Mouse (Mus musculus): ENCODE measurements around the gene Ndrg3. TPM values are rescaled to one million over a fixed set of nuclear protein-coding genes. Genes with fewer than 3 reads are reported as not detected.

The Ndrg3 gene
- total and polyA plus RNA-seq, 3 experiments, result 16.6 to 27.5 (median 21.8) TPM

DNA sequence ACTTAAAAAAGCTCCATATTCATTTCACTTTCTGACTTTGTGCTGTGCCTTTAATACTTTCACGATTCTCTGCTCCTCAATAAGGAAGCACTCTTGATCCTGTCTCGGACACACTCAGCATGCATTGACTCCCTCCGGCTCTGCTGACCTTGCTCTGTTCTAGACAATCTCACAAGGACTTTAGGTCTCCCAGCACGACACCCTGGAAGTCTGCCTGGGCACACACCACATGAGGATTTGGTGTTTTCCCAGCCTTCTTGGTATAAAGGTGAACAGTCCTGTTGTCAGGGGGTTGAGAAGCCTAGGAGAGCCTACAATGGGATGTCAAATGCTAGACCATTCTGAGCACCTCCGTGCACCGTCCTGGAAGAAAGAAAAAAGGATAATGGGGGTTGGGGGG is 99.0 kb downstream of the Ndrg3 start:
- Histone ChIP-seq H3K4me3 (replicated peaks in 1 of 3; ENCODE audit: low read depth in 2 of 3, low read length in 2 of 3, poor library complexity in 1 of 3) (no peak overlapping the region), H3K79me2 (replicated peaks; ENCODE audit: control insufficient read depth, extremely low read depth, insufficient read depth, poor library complexity, severe bottlenecking) (no peaks in the 10 kb centered on the region), H3K4me2 (ENCODE audit: insufficient read depth, low read depth, poor library complexity, severe bottlenecking) (no peak overlapping the region), H3K27ac (ENCODE audit: insufficient read depth, low read depth) (no peak overlapping the region), H3K36me3 (replicated peaks in 1 of 2; ENCODE audit: control insufficient read depth in 1 of 2, insufficient read depth in 1 of 2, low read length in 1 of 2) (no peaks in the 10 kb centered on the region), H3K27me3 (replicated peaks) (no peaks in the 10 kb centered on the region), H3K4me1 (ENCODE audit: control insufficient read depth in 1 of 2, insufficient read depth in 2 of 2) (peaks cover 3% of the 10 kb centered on the region in 2 experiments; a peak in 3 of 4 replicates), H3K9ac (ENCODE audit: insufficient read depth, low read depth) (no peak overlapping the region), H3K9me3 (replicated peaks; ENCODE audit: low read length) (no peaks in the 10 kb centered on the region)
- in situ Hi-C loops (cut with MboI; ENCODE audit: low pct_ligation_motif_present, low pct_unique_long_range_greater_than_20kb, low sequenced_read_pairs), result loop anchor here (25.0 kb wide), 1 partner anchor 194 kb away; the partner anchor contains the start of genes Soga1 and Tldc2
- TF ChIP-seq NELFE (IDR thresholded peaks at IDR 0.05; ENCODE audit: low read depth, low read length) (no peak), POLR2A (IDR thresholded peaks at IDR 0.05; ENCODE audit: low read depth, low read length) (no peak), SIN3A (IDR thresholded peaks at IDR 0.05; ENCODE audit: low read length) (no peak), KAT2A (IDR thresholded peaks at IDR 0.05; ENCODE audit: insufficient replicate concordance, low read length) (no peak), UBTF (IDR thresholded peaks at IDR 0.05; ENCODE audit: low read depth, low read length) (no peak), CHD1 (IDR thresholded peaks at IDR 0.05; ENCODE audit: low read depth, low read length) (no peak), EP300 (IDR thresholded peaks at IDR 0.05; ENCODE audit: low read length) (no peak), HCFC1 (IDR thresholded peaks at IDR 0.05; ENCODE audit: low read depth, low read length) (no peak), SMC3 (IDR thresholded peaks at IDR 0.05; ENCODE audit: low read depth, low read length) (no peak), BHLHE40 (IDR thresholded peaks at IDR 0.05; ENCODE audit: low read depth, low read length) (no peak), CHD2 (IDR thresholded peaks at IDR 0.05; ENCODE audit: low read length) (no peak), IRF4 (IDR thresholded peaks at IDR 0.05; ENCODE audit: low read depth, low read length) (no peak), NRF1 (IDR thresholded peaks at IDR 0.05; ENCODE audit: low read depth, low read length) (no peak), ZC3H11A (IDR thresholded peaks at IDR 0.05; ENCODE audit: low read depth, low read length) (no peak), JUN (IDR thresholded peaks at IDR 0.05; ENCODE audit: insufficient read depth, low read depth, low read length) (no peak), MYC (IDR thresholded peaks at IDR 0.05; ENCODE audit: low read depth, low read length) (no peak), CTCF (conservative IDR thresholded peaks at IDR 0.05 in 1 of 2, IDR thresholded peaks at IDR 0.05 in 1 of 2; ENCODE audit: low read depth in 2 of 2, low read length in 2 of 2) (no peak), TBP (conservative IDR thresholded peaks at IDR 0.05; ENCODE audit: low read depth, low read length) (no peak), USF1 (IDR thresholded peaks at IDR 0.05; ENCODE audit: low read depth, low read length) (no peak)
- DNase-seq (ENCODE audit: extremely low read depth), result no peak
- dilution Hi-C loops (cut with MboI; ENCODE audit: extremely low pct_ligation_motif_present, extremely low pct_unique_long_range_greater_than_20kb, low sequenced_read_pairs), result no loop called here

DNA sequence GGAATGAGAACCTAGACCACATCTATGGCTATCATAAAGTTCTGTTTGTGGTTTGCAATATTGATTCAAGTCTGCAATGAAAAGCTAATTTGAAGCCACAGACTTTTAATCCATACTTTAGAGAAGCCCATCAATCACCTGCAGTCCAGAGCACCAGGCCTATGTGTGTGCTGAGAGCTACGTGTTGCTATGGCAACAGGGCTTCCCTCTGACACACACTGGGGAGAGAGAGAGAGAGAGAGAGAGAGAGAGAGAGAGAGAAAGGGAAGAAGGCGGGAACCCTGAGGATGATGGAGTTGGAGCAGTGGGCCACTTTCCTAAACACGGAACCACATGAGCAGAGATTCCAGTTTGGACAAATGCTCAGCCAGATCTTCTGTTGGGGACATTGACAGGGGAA is 99.6 kb downstream of the Ndrg3 start:
- H3K9me3 ChIP-seq (replicated peaks; ENCODE audit: low read length), result no peaks in the 10 kb centered on the region
- H3K9ac ChIP-seq (ENCODE audit: insufficient read depth, low read depth), result no peak overlapping the region
- no peaks in the 10 kb centered on the region for H3K79me2 ChIP-seq (replicated peaks; ENCODE audit: control insufficient read depth, extremely low read depth, insufficient read depth, poor library complexity, severe bottlenecking)
- H3K4me1 ChIP-seq (ENCODE audit: control insufficient read depth in 1 of 2, insufficient read depth in 2 of 2), result peaks cover 3 to 7% of the 10 kb centered on the region in 2 experiments; a peak in 3 of 4 replicates
- no peak for DNase-seq (ENCODE audit: extremely low read depth)
- H3K27me3 ChIP-seq (replicated peaks), result no peaks in the 10 kb centered on the region
- TF ChIP-seq TBP (conservative IDR thresholded peaks at IDR 0.05; ENCODE audit: low read depth, low read length) (no peak), USF1 (IDR thresholded peaks at IDR 0.05; ENCODE audit: low read depth, low read length) (no peak), HCFC1 (IDR thresholded peaks at IDR 0.05; ENCODE audit: low read depth, low read length) (no peak), RAD21 (IDR thresholded peaks at IDR 0.05; ENCODE audit: low read depth, low read length) (no peak), MAFK (IDR thresholded peaks at IDR 0.05; ENCODE audit: insufficient replicate concordance, low read length) (no peak), POLR2A (IDR thresholded peaks at IDR 0.05; ENCODE audit: low read depth, low read length) (no peak), ELF1 (IDR thresholded peaks at IDR 0.05; ENCODE audit: low read depth, low read length) (no peak), MEF2A (IDR thresholded peaks at IDR 0.05; ENCODE audit: borderline replicate concordance, low read depth, low read length) (no peak)
- H3K27ac ChIP-seq (ENCODE audit: insufficient read depth, low read depth), result no peak overlapping the region
- no peak overlapping the region for H3K4me2 ChIP-seq (ENCODE audit: insufficient read depth, low read depth, poor library complexity, severe bottlenecking)
- in situ Hi-C loops (cut with MboI; ENCODE audit: low pct_ligation_motif_present, low pct_unique_long_range_greater_than_20kb, low sequenced_read_pairs) (loop anchor here (25.0 kb wide), 1 partner anchor 195 kb away; the partner anchor contains the start of genes Soga1 and Tldc2), dilution Hi-C loops (cut with MboI; ENCODE audit: extremely low pct_ligation_motif_present, extremely low pct_unique_long_range_greater_than_20kb, low sequenced_read_pairs) (no loop called here)
- H3K36me3 ChIP-seq (replicated peaks in 1 of 2; ENCODE audit: control insufficient read depth in 1 of 2, insufficient read depth in 1 of 2, low read length in 1 of 2), result no peaks in the 10 kb centered on the region
- no peak overlapping the region for H3K4me3 ChIP-seq (replicated peaks in 1 of 3; ENCODE audit: low read depth in 2 of 3, low read length in 2 of 3, poor library complexity in 1 of 3)
